ENCODE assay signal across 12 mouse cellular contexts in genomic region chr3:141112387-141113163, GRCm38 (mm10).
DNase-seq lines count a peak whose midpoint lies in the region; ATAC-seq and TF ChIP-seq lines count a peak whose summit lies in the region.
"Had no signal": no experiment of that assay in that cellular context is flagged by ENCODE, and none has a peak within 500 bp of the region (broad histone marks: within the 10 kb centered on the region; RNA-seq: fewer than 3 reads in every experiment).

No protein-coding gene starts in this region.

- no peaks in the 10 kb centered on the region for H3K4me1 ChIP-seq in limb, embryonic 11.5 days (ENCODE audit: control insufficient read depth, insufficient read depth, low read length)
- no peaks in the 10 kb centered on the region for H3K4me1 ChIP-seq in limb, embryonic 10.5 days
- no peaks in the 10 kb centered on the region for H3K4me1 ChIP-seq in hindbrain, embryonic 11.5 days (replicated peaks; ENCODE audit: control insufficient read depth, insufficient read depth, low read length)
- H3K4me1 ChIP-seq in neural tube, embryonic 13.5 days (replicated peaks), result peaks cover 8% of the 10 kb centered on the region

- H3K4me2 ChIP-seq in limb, embryonic 11.5 days (ENCODE audit: low read depth, severe bottlenecking), result no peak overlapping the region
- H3K4me2 ChIP-seq in hindbrain, embryonic 11.5 days (replicated peaks; ENCODE audit: low read depth, low read length), result no peak overlapping the region
- no peak overlapping the region for H3K4me2 ChIP-seq in neural tube, embryonic 13.5 days

- no peak for DNase-seq in limb, embryonic 11.5 days (ENCODE audit: low spot score)
- DNase-seq in limb, embryonic 10.5 days (ENCODE audit: low spot score), result no peak
- DNase-seq in brain, embryonic 14.5 days (ENCODE audit: low read depth), result peak; percentile 23
- DNase-seq in hindbrain, embryonic 11.5 days (ENCODE audit: low spot score), result peak; percentile 59
- DNase-seq in heart, adult 11 months, result no peak
- DNase-seq in cerebellum, postnatal 36 days, result no peak
- DNase-seq: cerebellum, adult 11 months had no signal

- peak; percentile 44; the same call in 1 of the 2 replicates for ATAC-seq in limb, embryonic 11.5 days (ENCODE audit: insufficient number of reproducible peaks, low FRiP score, low TSS enrichment, low read depth)
- ATAC-seq in hindbrain, embryonic 11.5 days (ENCODE audit: low FRiP score), result peak; percentile 96
- peak; percentile 77 for ATAC-seq in neural tube, embryonic 13.5 days (ENCODE audit: low read depth)
- no peak for ATAC-seq in frontal cortex, adult (ENCODE audit: low TSS enrichment)
- ATAC-seq: intestine, postnatal 0 days had no signal

- no peak for TF ChIP-seq POLR2A in brain, embryonic 14.5 days (IDR thresholded peaks at IDR 0.05; ENCODE audit: borderline replicate concordance, extremely low read depth, insufficient read depth, insufficient read length, poor library complexity, severe bottlenecking)

- no peak for TF ChIP-seq CTCF in brain, embryonic 14.5 days (IDR thresholded peaks at IDR 0.05; ENCODE audit: borderline replicate concordance, extremely low read depth, insufficient read depth, insufficient read length)

- WGBS in limb, embryonic 11.5 days, result 62% methylated on average over 3 of the region's 3 CpGs
- 62% methylated on average over 3 of the region's 3 CpGs for WGBS in limb, embryonic 10.5 days
- WGBS in hindbrain, embryonic 11.5 days, result 32% methylated on average over 3 of the region's 3 CpGs
- WGBS in neural tube, embryonic 13.5 days, result 3% methylated on average over 3 of the region's 3 CpGs

- no peak overlapping the region for H3K9ac ChIP-seq in limb, embryonic 11.5 days (ENCODE audit: low read length)
- H3K9ac ChIP-seq in hindbrain, embryonic 11.5 days (ENCODE audit: low read depth, low read length), result no peak overlapping the region
- no peak overlapping the region for H3K9ac ChIP-seq in neural tube, embryonic 13.5 days

- H3K27me3 ChIP-seq in limb, embryonic 11.5 days (ENCODE audit: control insufficient read depth, insufficient read depth, low read length), result no peaks in the 10 kb centered on the region
- H3K27me3 ChIP-seq in limb, embryonic 10.5 days (ENCODE audit: low read depth, poor library complexity, severe bottlenecking), result no peaks in the 10 kb centered on the region
- H3K27me3 ChIP-seq in hindbrain, embryonic 11.5 days (ENCODE audit: control insufficient read depth, insufficient read depth, low read length), result no peaks in the 10 kb centered on the region
- no peaks in the 10 kb centered on the region for H3K27me3 ChIP-seq in neural tube, embryonic 13.5 days

- H3K36me3 ChIP-seq in limb, embryonic 11.5 days (ENCODE audit: control insufficient read depth, insufficient read depth, low read length), result no peaks in the 10 kb centered on the region
- no peaks in the 10 kb centered on the region for H3K36me3 ChIP-seq in limb, embryonic 10.5 days
- H3K36me3 ChIP-seq in hindbrain, embryonic 11.5 days (ENCODE audit: control insufficient read depth, insufficient read depth, low read length), result no peaks in the 10 kb centered on the region
- H3K36me3 ChIP-seq in neural tube, embryonic 13.5 days, result no peaks in the 10 kb centered on the region
- H3K36me3 ChIP-seq: forebrain, embryonic 10.5 days had no signal

- H3K9me3 ChIP-seq in limb, embryonic 11.5 days (ENCODE audit: control insufficient read depth, low read length), result no peaks in the 10 kb centered on the region
- H3K9me3 ChIP-seq in limb, embryonic 10.5 days (replicated peaks), result no peaks in the 10 kb centered on the region
- H3K9me3 ChIP-seq in hindbrain, embryonic 11.5 days (ENCODE audit: control insufficient read depth, low read length), result no peaks in the 10 kb centered on the region
- no peaks in the 10 kb centered on the region for H3K9me3 ChIP-seq in neural tube, embryonic 13.5 days
- H3K9me3 ChIP-seq: forebrain, embryonic 10.5 days had no signal

- no peak overlapping the region for H3K27ac ChIP-seq in limb, embryonic 11.5 days (replicated peaks; ENCODE audit: low read depth, low read length)
- no peak overlapping the region for H3K27ac ChIP-seq in limb, embryonic 10.5 days
- no peak overlapping the region for H3K27ac ChIP-seq in hindbrain, embryonic 11.5 days (ENCODE audit: low read depth, low read length)
- H3K27ac ChIP-seq in neural tube, embryonic 13.5 days (replicated peaks), result no peak overlapping the region
- H3K27ac ChIP-seq: forebrain, embryonic 10.5 days; left cerebral cortex, adult 2 months had no signal

- no peak overlapping the region for H3K4me3 ChIP-seq in limb, embryonic 11.5 days (ENCODE audit: low read depth, low read length)
- H3K4me3 ChIP-seq in limb, embryonic 10.5 days, result no peak overlapping the region
- no peak overlapping the region for H3K4me3 ChIP-seq in hindbrain, embryonic 11.5 days (ENCODE audit: low read depth, low read length)
- no peak overlapping the region for H3K4me3 ChIP-seq in neural tube, embryonic 13.5 days
- H3K4me3 ChIP-seq: forebrain, embryonic 10.5 days; left cerebral cortex, adult 2 months had no signal

Comparison
In these comparisons a context has a peak if more than half of its experiments do, and no peak if none do; other contexts are left out.
1. DNase-seq: peak in brain, embryonic 14.5 days (single experiment) and hindbrain, embryonic 11.5 days (single experiment); none in limb, embryonic 11.5 days (single experiment), limb, embryonic 10.5 days (single experiment), heart, adult 11 months (single experiment) and cerebellum, postnatal 36 days (0 of 2).